Mouse (Mus musculus): ENCODE results near the gene Agpat3. TPM values are rescaled to one million over a fixed set of nuclear protein-coding genes. Genes with fewer than 3 reads are reported as not detected.
"Not testable (repeated sequence)": the region's sequence is repeated elsewhere in the genome, so short reads cannot be mapped to it uniquely, and the experiment has no call there.

Agpat3 gene
- polyA plus RNA-seq, 1 experiment: 36.8 TPM

- TF ChIP-seq CTCF (IDR thresholded peaks at IDR 0.05; ENCODE audit: low read depth, low read length) (no peak), POLR2A (IDR thresholded peaks at IDR 0.05; ENCODE audit: borderline replicate concordance, low read depth, low read length) (no peak)
- Histone ChIP-seq H3K4me1 (ENCODE audit: control insufficient read depth, insufficient read depth, low read length) (peaks cover 53% of the 10 kb centered on the region), H3K27ac (ENCODE audit: insufficient read depth, low read depth, low read length) (peak overlapping the region; percentile 24), H3K4me3 (ENCODE audit: insufficient read depth, low read length) (no peak overlapping the region)
Measured at GRCm38 (mm10) chr10:78363366-78363765, 11.1 kb upstream of the Agpat3 start.

- TF ChIP-seq POLR2A (IDR thresholded peaks at IDR 0.05; ENCODE audit: borderline replicate concordance, low read depth, low read length) (no peak), CTCF (IDR thresholded peaks at IDR 0.05; ENCODE audit: low read depth, low read length) (no peak)
- Histone ChIP-seq H3K4me1 (ENCODE audit: control insufficient read depth, insufficient read depth, low read length) (peaks cover 52% of the 10 kb centered on the region), H3K4me3 (ENCODE audit: insufficient read depth, low read length) (no peak overlapping the region), H3K27ac (ENCODE audit: insufficient read depth, low read depth, low read length) (no peak overlapping the region)
Measured at GRCm38 (mm10) chr10:78361951-78362350, 9.7 kb upstream of the Agpat3 start.

GRCm38 (mm10) chr10:78360290-78360711 lies 8.0 kb upstream of the Agpat3 start:
- H3K4me1 ChIP-seq (ENCODE audit: control insufficient read depth, insufficient read depth, low read length): peaks cover 59% of the 10 kb centered on the region
- no peak for TF ChIP-seq CTCF (IDR thresholded peaks at IDR 0.05; ENCODE audit: low read depth, low read length)
- no peak for TF ChIP-seq POLR2A (IDR thresholded peaks at IDR 0.05; ENCODE audit: borderline replicate concordance, low read depth, low read length)
- no peak overlapping the region for H3K4me3 ChIP-seq (ENCODE audit: insufficient read depth, low read length)
- H3K27ac ChIP-seq (ENCODE audit: insufficient read depth, low read depth, low read length): no peak overlapping the region

- 0 out of 2 replicates have a peak, but pooled peaks have one; percentile 19 for TF ChIP-seq CTCF (IDR thresholded peaks at IDR 0.05; ENCODE audit: low read depth, low read length)
- H3K4me1 ChIP-seq (ENCODE audit: control insufficient read depth, insufficient read depth, low read length): peaks cover 57% of the 10 kb centered on the region
- not testable (repeated sequence) for H3K27ac ChIP-seq (ENCODE audit: insufficient read depth, low read depth, low read length); H3K4me3 ChIP-seq (ENCODE audit: insufficient read depth, low read length)
Measured at GRCm38 (mm10) chr10:78358999-78359398, 6.7 kb upstream of the Agpat3 start.

- no peak for TF ChIP-seq POLR2A (IDR thresholded peaks at IDR 0.05; ENCODE audit: borderline replicate concordance, low read depth, low read length)
- no peak for TF ChIP-seq CTCF (IDR thresholded peaks at IDR 0.05; ENCODE audit: low read depth, low read length)
- H3K27ac ChIP-seq (ENCODE audit: insufficient read depth, low read depth, low read length): no peak overlapping the region
- no peak overlapping the region for H3K4me3 ChIP-seq (ENCODE audit: insufficient read depth, low read length)
- H3K4me1 ChIP-seq (ENCODE audit: control insufficient read depth, insufficient read depth, low read length): peaks cover 56% of the 10 kb centered on the region
Measured at GRCm38 (mm10) chr10:78358266-78358665, 6.0 kb upstream of the Agpat3 start.

- Histone ChIP-seq H3K27ac (ENCODE audit: insufficient read depth, low read depth, low read length) (no peak overlapping the region), H3K4me1 (ENCODE audit: control insufficient read depth, insufficient read depth, low read length) (peaks cover 55% of the 10 kb centered on the region), H3K4me3 (ENCODE audit: insufficient read depth, low read length) (no peak overlapping the region)
- no peak for TF ChIP-seq POLR2A (IDR thresholded peaks at IDR 0.05; ENCODE audit: borderline replicate concordance, low read depth, low read length)
- no peak for TF ChIP-seq CTCF (IDR thresholded peaks at IDR 0.05; ENCODE audit: low read depth, low read length)
Measured at GRCm38 (mm10) chr10:78357742-78358141, 5.5 kb upstream of the Agpat3 start.

- Histone ChIP-seq H3K27ac (ENCODE audit: insufficient read depth, low read depth, low read length) (peak overlapping the region; percentile 22), H3K4me3 (ENCODE audit: insufficient read depth, low read length) (no peak overlapping the region), H3K4me1 (ENCODE audit: control insufficient read depth, insufficient read depth, low read length) (peaks cover 47% of the 10 kb centered on the region)
- TF ChIP-seq CTCF (IDR thresholded peaks at IDR 0.05; ENCODE audit: low read depth, low read length) (no peak), POLR2A (IDR thresholded peaks at IDR 0.05; ENCODE audit: borderline replicate concordance, low read depth, low read length) (no peak)
Measured at GRCm38 (mm10) chr10:78355931-78356593, 3.8 kb upstream of the Agpat3 start.

GRCm38 (mm10) chr10:78353196-78353595 lies 907 bp upstream of the Agpat3 start:
- H3K4me3 ChIP-seq (ENCODE audit: insufficient read depth, low read length): no peak overlapping the region
- TF ChIP-seq POLR2A (IDR thresholded peaks at IDR 0.05; ENCODE audit: borderline replicate concordance, low read depth, low read length): no peak
- no peak for TF ChIP-seq CTCF (IDR thresholded peaks at IDR 0.05; ENCODE audit: low read depth, low read length)
- H3K4me1 ChIP-seq (ENCODE audit: control insufficient read depth, insufficient read depth, low read length): peaks cover 47% of the 10 kb centered on the region
- no peak overlapping the region for H3K27ac ChIP-seq (ENCODE audit: insufficient read depth, low read depth, low read length)

GRCm38 (mm10) chr10:78352666-78353030 lies 359 bp upstream of the Agpat3 start:
- Histone ChIP-seq H3K4me3 (ENCODE audit: insufficient read depth, low read length) (peak overlapping the region; percentile 64), H3K27ac (ENCODE audit: insufficient read depth, low read depth, low read length) (no peak overlapping the region), H3K4me1 (ENCODE audit: control insufficient read depth, insufficient read depth, low read length) (peaks cover 43% of the 10 kb centered on the region)
- no peak for TF ChIP-seq CTCF (IDR thresholded peaks at IDR 0.05; ENCODE audit: low read depth, low read length)
- TF ChIP-seq POLR2A (IDR thresholded peaks at IDR 0.05; ENCODE audit: borderline replicate concordance, low read depth, low read length): no peak

- H3K27ac ChIP-seq (ENCODE audit: insufficient read depth, low read depth, low read length): no peak overlapping the region
- H3K4me1 ChIP-seq (ENCODE audit: control insufficient read depth, insufficient read depth, low read length): peaks cover 39% of the 10 kb centered on the region
- TF ChIP-seq POLR2A (IDR thresholded peaks at IDR 0.05; ENCODE audit: borderline replicate concordance, low read depth, low read length) (no peak), CTCF (IDR thresholded peaks at IDR 0.05; ENCODE audit: low read depth, low read length) (no peak)
Measured at GRCm38 (mm10) chr10:78351564-78351886, 764 bp downstream of the Agpat3 start.

More at GRCm38 (mm10) chr10:78351564-78351886, 764 bp downstream of the Agpat3 start:
- peak overlapping the region; percentile 64 for H3K4me3 ChIP-seq (ENCODE audit: insufficient read depth, low read length)
